Mouse (Mus musculus): Measurements from ENCODE around the gene Cntn6. TPM values are rescaled to one million over a fixed set of nuclear protein-coding genes. Genes with fewer than 3 reads are reported as not detected.

Cntn6 gene
- not detected in 2 replicates for total RNA-seq (2012; rRNA removed)

GRCm38 (mm10) chr6:104492490-104493431, at the start of gene Cntn6:
Cntn6 (plus strand) TSS chr6:104492790.
- in situ Hi-C loops (cut with MboI; ENCODE audit: low sequenced_read_pairs in 2 of 2, unreplicated experiment in 2 of 2) = no loop called here
- Histone ChIP-seq H3K9me3 (ENCODE audit: control insufficient read depth, insufficient read depth, low read depth, low read length) (no peaks in the 10 kb centered on the region), H3K9ac (ENCODE audit: insufficient read depth, low read depth, low read length, poor library complexity, severe bottlenecking) (no peak within 1 kb of the TSS), H3K36me3 (ENCODE audit: control insufficient read depth, insufficient read depth, low read length, poor library complexity, severe bottlenecking) (no peaks in the 10 kb centered on the region), H3K4me1 (ENCODE audit: control insufficient read depth in 2 of 2, insufficient read depth in 2 of 2, low read length in 2 of 2, poor library complexity in 1 of 2) (no peaks in the 10 kb centered on the region), H3K27ac (ENCODE audit: insufficient read depth, low read depth, low read length, poor library complexity, severe bottlenecking) (no peak within 1 kb of the TSS), H3K4me3 (ENCODE audit: insufficient read depth in 1 of 2, low read depth in 1 of 2, low read length in 2 of 2, poor library complexity in 1 of 2, severe bottlenecking in 1 of 2) (no peak within 1 kb of the TSS)
- TF ChIP-seq CHD2 (IDR thresholded peaks at IDR 0.05; ENCODE audit: low read depth, low read length) = no peak
- TF ChIP-seq ZC3H11A (IDR thresholded peaks at IDR 0.05; ENCODE audit: borderline replicate concordance, low read depth, low read length) = no peak
- TF ChIP-seq HCFC1 (IDR thresholded peaks at IDR 0.05; ENCODE audit: borderline replicate concordance, insufficient read depth, low read length) = no peak
- no peak for TF ChIP-seq ZNF384 (IDR thresholded peaks at IDR 0.05; ENCODE audit: low read depth, low read length)
- TF ChIP-seq MAFK (IDR thresholded peaks at IDR 0.05; ENCODE audit: insufficient read depth, low read depth, low read length) = no peak
- no peak for DNase-seq (ENCODE audit: low read depth, low spot score)

DNA sequence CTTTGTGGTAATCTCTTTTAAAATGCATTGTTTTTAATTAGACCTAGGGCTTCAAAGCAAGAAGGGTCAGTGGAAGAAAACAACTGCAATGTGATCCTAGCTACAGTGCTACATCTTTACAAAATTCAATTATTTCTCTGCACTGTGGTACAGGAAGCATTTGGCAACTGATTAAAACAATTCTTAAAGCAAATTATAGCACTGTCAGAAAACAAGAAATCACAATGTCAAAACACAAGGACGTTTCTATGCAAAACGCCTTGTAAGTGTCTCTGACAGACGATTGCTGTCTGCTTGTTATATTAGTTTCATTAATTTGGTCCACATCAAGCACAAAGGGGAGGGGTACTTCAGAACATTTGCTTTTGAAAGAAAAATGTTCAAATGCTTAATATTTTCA, 48.9 kb upstream of the Cntn6 start:
- H3K27ac ChIP-seq (ENCODE audit: insufficient read depth, low read depth, low read length, poor library complexity, severe bottlenecking) = no peak overlapping the region
- H3K36me3 ChIP-seq (ENCODE audit: control insufficient read depth, insufficient read depth, low read length, poor library complexity, severe bottlenecking) = no peaks in the 10 kb centered on the region
- H3K4me3 ChIP-seq (ENCODE audit: insufficient read depth in 1 of 2, low read depth in 1 of 2, low read length in 2 of 2, poor library complexity in 1 of 2, severe bottlenecking in 1 of 2) = no peak overlapping the region
- TF ChIP-seq CHD2 (IDR thresholded peaks at IDR 0.05; ENCODE audit: low read depth, low read length) (no peak), HCFC1 (IDR thresholded peaks at IDR 0.05; ENCODE audit: borderline replicate concordance, insufficient read depth, low read length) (no peak), ZNF384 (IDR thresholded peaks at IDR 0.05; ENCODE audit: low read depth, low read length) (no peak)
- no peak overlapping the region for H3K9ac ChIP-seq (ENCODE audit: insufficient read depth, low read depth, low read length, poor library complexity, severe bottlenecking)
- H3K4me1 ChIP-seq (ENCODE audit: control insufficient read depth in 2 of 2, insufficient read depth in 2 of 2, low read length in 2 of 2, poor library complexity in 1 of 2) = no peaks in the 10 kb centered on the region
- in situ Hi-C loops (cut with MboI; ENCODE audit: low sequenced_read_pairs in 2 of 2, unreplicated experiment in 2 of 2) = no loop called here
- no peak for DNase-seq (ENCODE audit: low read depth, low spot score)
- H3K9me3 ChIP-seq (ENCODE audit: control insufficient read depth, insufficient read depth, low read depth, low read length) = no peaks in the 10 kb centered on the region

DNA sequence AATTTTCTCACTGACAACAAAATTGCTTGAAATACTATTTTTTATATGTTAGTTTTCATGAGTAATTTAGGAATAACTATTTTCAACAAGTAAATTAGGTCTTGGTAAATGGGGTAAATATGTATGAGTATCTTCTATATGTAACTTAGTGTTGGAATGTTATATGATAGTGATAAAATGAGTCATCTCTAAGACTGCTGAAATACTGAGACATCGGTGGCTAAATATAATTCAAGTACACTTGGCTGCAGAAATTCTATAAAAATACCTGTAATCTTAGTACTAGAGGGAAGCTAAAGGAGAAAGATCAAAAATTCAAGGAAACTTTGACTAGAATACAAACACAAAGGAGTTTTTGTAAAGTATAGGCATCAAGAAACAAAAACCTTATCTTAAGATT, 21.9 kb upstream of the Cntn6 start:
- TF ChIP-seq ZNF384 (IDR thresholded peaks at IDR 0.05; ENCODE audit: low read depth, low read length) (no peak), CHD2 (IDR thresholded peaks at IDR 0.05; ENCODE audit: low read depth, low read length) (no peak), HCFC1 (IDR thresholded peaks at IDR 0.05; ENCODE audit: borderline replicate concordance, insufficient read depth, low read length) (no peak), MAFK (IDR thresholded peaks at IDR 0.05; ENCODE audit: insufficient read depth, low read depth, low read length) (no peak), ZC3H11A (IDR thresholded peaks at IDR 0.05; ENCODE audit: borderline replicate concordance, low read depth, low read length) (no peak)

GRCm38 (mm10) chr6:104479242-104479641, 13.3 kb upstream of the Cntn6 start:
- Histone ChIP-seq H3K9me3 (ENCODE audit: control insufficient read depth, insufficient read depth, low read depth, low read length) (no peaks in the 10 kb centered on the region), H3K36me3 (ENCODE audit: control insufficient read depth, insufficient read depth, low read length, poor library complexity, severe bottlenecking) (no peaks in the 10 kb centered on the region), H3K4me3 (ENCODE audit: insufficient read depth in 1 of 2, low read depth in 1 of 2, low read length in 2 of 2, poor library complexity in 1 of 2, severe bottlenecking in 1 of 2) (no peak overlapping the region), H3K27ac (ENCODE audit: insufficient read depth, low read depth, low read length, poor library complexity, severe bottlenecking) (no peak overlapping the region), H3K9ac (ENCODE audit: insufficient read depth, low read depth, low read length, poor library complexity, severe bottlenecking) (no peak overlapping the region), H3K4me1 (ENCODE audit: control insufficient read depth in 2 of 2, insufficient read depth in 2 of 2, low read length in 2 of 2, poor library complexity in 1 of 2) (no peaks in the 10 kb centered on the region)
- no peak for TF ChIP-seq MAFK (IDR thresholded peaks at IDR 0.05; ENCODE audit: insufficient read depth, low read depth, low read length)
- TF ChIP-seq ZC3H11A (IDR thresholded peaks at IDR 0.05; ENCODE audit: borderline replicate concordance, low read depth, low read length) = no peak
- no peak for TF ChIP-seq HCFC1 (IDR thresholded peaks at IDR 0.05; ENCODE audit: borderline replicate concordance, insufficient read depth, low read length)
- no peak for TF ChIP-seq ZNF384 (IDR thresholded peaks at IDR 0.05; ENCODE audit: low read depth, low read length)
- no peak for TF ChIP-seq CHD2 (IDR thresholded peaks at IDR 0.05; ENCODE audit: low read depth, low read length)
- DNase-seq (ENCODE audit: low read depth, low spot score) = no peak
- in situ Hi-C loops (cut with MboI; ENCODE audit: low sequenced_read_pairs in 2 of 2, unreplicated experiment in 2 of 2) = no loop called here

More for the DNA sequence above, 21.9 kb upstream of the Cntn6 start:
- Histone ChIP-seq H3K36me3 (ENCODE audit: control insufficient read depth, insufficient read depth, low read length, poor library complexity, severe bottlenecking) (no peaks in the 10 kb centered on the region), H3K9ac (ENCODE audit: insufficient read depth, low read depth, low read length, poor library complexity, severe bottlenecking) (no peak overlapping the region), H3K4me3 (ENCODE audit: insufficient read depth in 1 of 2, low read depth in 1 of 2, low read length in 2 of 2, poor library complexity in 1 of 2, severe bottlenecking in 1 of 2) (no peak overlapping the region), H3K9me3 (ENCODE audit: control insufficient read depth, insufficient read depth, low read depth, low read length) (no peaks in the 10 kb centered on the region), H3K27ac (ENCODE audit: insufficient read depth, low read depth, low read length, poor library complexity, severe bottlenecking) (no peak overlapping the region), H3K4me1 (ENCODE audit: control insufficient read depth in 2 of 2, insufficient read depth in 2 of 2, low read length in 2 of 2, poor library complexity in 1 of 2) (no peaks in the 10 kb centered on the region)
- no peak for DNase-seq (ENCODE audit: low read depth, low spot score)
- in situ Hi-C loops (cut with MboI; ENCODE audit: low sequenced_read_pairs in 2 of 2, unreplicated experiment in 2 of 2) = no loop called here

All from ES-E14 (cell line).